Mouse (Mus musculus): ENCODE results near the gene Ivns1abp. TPM values are rescaled to one million over a fixed set of nuclear protein-coding genes. Genes with fewer than 3 reads are reported as not detected.

Ivns1abp gene
- polyA plus RNA-seq, 1 experiment from 2014 or later = 540 TPM

- H3K36me3 ChIP-seq (ENCODE audit: insufficient read depth, low read length) = no peaks in the 10 kb centered on the region
- no peak overlapping the region for H3K4me3 ChIP-seq (ENCODE audit: low read length)
- H3K27me3 ChIP-seq (ENCODE audit: insufficient read depth, low read length) = no peaks in the 10 kb centered on the region
- ATAC-seq (ENCODE audit: low FRiP score, low TSS enrichment) = no peak
- peaks cover 21% of the 10 kb centered on the region for H3K4me1 ChIP-seq (ENCODE audit: insufficient read depth, low read length)
- H3K4me2 ChIP-seq (replicated peaks; ENCODE audit: low read depth, low read length) = no peak overlapping the region
- 0 out of 2 replicates have a peak overlapping the region, but pooled peaks have one; percentile 23 for H3K27ac ChIP-seq (ENCODE audit: low read length)
- no peaks in the 10 kb centered on the region for H3K9me3 ChIP-seq (ENCODE audit: low read length)
- H3K9ac ChIP-seq (replicated peaks; ENCODE audit: low read length) = no peak overlapping the region
Measured at GRCm38 (mm10) chr1:151338234-151338633, 6.0 kb upstream of the Ivns1abp start.

DNA sequence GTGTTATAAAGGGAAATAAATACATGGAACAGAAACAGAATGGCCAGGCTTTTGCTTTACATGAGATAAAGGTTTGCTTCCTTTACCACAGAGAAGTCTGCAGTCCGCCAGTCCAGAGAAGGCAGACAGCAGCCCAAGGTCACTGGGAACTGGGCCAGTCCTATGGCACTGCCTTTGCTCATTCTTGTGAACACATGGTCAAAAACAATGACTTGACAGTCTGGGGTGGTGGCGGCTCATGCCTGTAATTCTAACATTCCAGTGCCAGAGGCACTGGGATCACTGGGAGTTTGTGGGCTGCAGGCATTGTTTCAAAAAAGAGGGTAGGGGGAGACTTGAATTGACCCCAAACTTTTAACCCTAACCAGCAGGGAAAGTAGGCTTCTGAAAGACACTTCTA, 5.3 kb upstream of the Ivns1abp start:
- no peak for ATAC-seq (ENCODE audit: low FRiP score, low TSS enrichment)
- no peak overlapping the region for H3K4me3 ChIP-seq (ENCODE audit: low read length)
- WGBS = 58% methylated on average over 2 of the region's 2 CpGs

GRCm38 (mm10) chr1:151341321-151342044, 2.8 kb upstream of the Ivns1abp start:
- 37% methylated on average over 8 of the region's 8 CpGs for WGBS
- Histone ChIP-seq H3K9me3 (ENCODE audit: low read length) (no peaks in the 10 kb centered on the region), H3K27me3 (ENCODE audit: insufficient read depth, low read length) (no peaks in the 10 kb centered on the region), H3K9ac (replicated peaks; ENCODE audit: low read length) (peak overlapping the region; percentile 32), H3K4me3 (ENCODE audit: low read length) (no peak overlapping the region), H3K4me2 (replicated peaks; ENCODE audit: low read depth, low read length) (peak overlapping the region; percentile 39), H3K4me1 (ENCODE audit: insufficient read depth, low read length) (peaks cover 24% of the 10 kb centered on the region), H3K27ac (ENCODE audit: low read length) (peak overlapping the region; percentile 93), H3K36me3 (ENCODE audit: insufficient read depth, low read length) (no peaks in the 10 kb centered on the region)
- ATAC-seq (ENCODE audit: low FRiP score, low TSS enrichment) = no peak

More for the DNA sequence above, 5.3 kb upstream of the Ivns1abp start:
- Histone ChIP-seq H3K36me3 (ENCODE audit: insufficient read depth, low read length) (no peaks in the 10 kb centered on the region), H3K27ac (ENCODE audit: low read length) (peak overlapping the region; percentile 23; the same call in 1 of the 2 replicates), H3K9ac (replicated peaks; ENCODE audit: low read length) (no peak overlapping the region), H3K4me1 (ENCODE audit: insufficient read depth, low read length) (peaks cover 21% of the 10 kb centered on the region), H3K4me2 (replicated peaks; ENCODE audit: low read depth, low read length) (no peak overlapping the region), H3K27me3 (ENCODE audit: insufficient read depth, low read length) (no peaks in the 10 kb centered on the region), H3K9me3 (ENCODE audit: low read length) (no peaks in the 10 kb centered on the region)

DNA sequence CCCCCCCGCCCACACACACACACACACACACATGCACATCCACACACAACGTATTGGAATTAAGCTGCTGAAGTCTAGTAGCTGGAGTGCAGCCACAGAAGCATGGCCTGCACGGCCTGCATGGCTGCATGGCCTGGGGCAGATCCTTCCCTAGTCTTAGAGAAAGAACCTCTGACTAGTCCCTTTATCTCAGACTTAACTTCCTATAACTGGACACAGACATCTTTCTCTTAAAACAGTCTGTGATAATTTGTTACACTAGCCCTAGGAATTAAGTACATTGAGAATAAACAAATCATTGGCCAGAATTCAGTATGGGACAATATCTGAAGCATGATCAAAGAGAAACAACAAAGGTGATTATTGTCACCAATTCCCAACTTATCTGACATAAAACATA, 2.0 kb upstream of the Ivns1abp start:
- Histone ChIP-seq H3K4me1 (ENCODE audit: insufficient read depth, low read length) (peaks cover 31% of the 10 kb centered on the region), H3K4me2 (replicated peaks; ENCODE audit: low read depth, low read length) (peak overlapping the region; percentile 39), H3K36me3 (ENCODE audit: insufficient read depth, low read length) (no peaks in the 10 kb centered on the region), H3K9ac (replicated peaks; ENCODE audit: low read length) (no peak overlapping the region), H3K4me3 (ENCODE audit: low read length) (no peak overlapping the region), H3K27ac (ENCODE audit: low read length) (peak overlapping the region; percentile 61), H3K9me3 (ENCODE audit: low read length) (no peaks in the 10 kb centered on the region), H3K27me3 (ENCODE audit: insufficient read depth, low read length) (no peaks in the 10 kb centered on the region)
- WGBS = 60% methylated on average over 3 of the region's 3 CpGs
- ATAC-seq (ENCODE audit: low FRiP score, low TSS enrichment) = no peak

- Histone ChIP-seq H3K27ac (ENCODE audit: low read length) (peak overlapping the region; percentile 89), H3K27me3 (ENCODE audit: insufficient read depth, low read length) (no peaks in the 10 kb centered on the region), H3K4me3 (ENCODE audit: low read length) (peak overlapping the region; percentile 96), H3K9me3 (ENCODE audit: low read length) (no peaks in the 10 kb centered on the region), H3K36me3 (ENCODE audit: insufficient read depth, low read length) (no peaks in the 10 kb centered on the region), H3K4me1 (ENCODE audit: insufficient read depth, low read length) (peaks cover 31% of the 10 kb centered on the region), H3K9ac (replicated peaks; ENCODE audit: low read length) (peak overlapping the region; percentile 70), H3K4me2 (replicated peaks; ENCODE audit: low read depth, low read length) (peak overlapping the region; percentile 62)
- 31% methylated on average over 6 of the region's 6 CpGs for WGBS
- ATAC-seq (ENCODE audit: low FRiP score, low TSS enrichment) = no peak
Measured at GRCm38 (mm10) chr1:151342968-151343367, 1.3 kb upstream of the Ivns1abp start.

DNA sequence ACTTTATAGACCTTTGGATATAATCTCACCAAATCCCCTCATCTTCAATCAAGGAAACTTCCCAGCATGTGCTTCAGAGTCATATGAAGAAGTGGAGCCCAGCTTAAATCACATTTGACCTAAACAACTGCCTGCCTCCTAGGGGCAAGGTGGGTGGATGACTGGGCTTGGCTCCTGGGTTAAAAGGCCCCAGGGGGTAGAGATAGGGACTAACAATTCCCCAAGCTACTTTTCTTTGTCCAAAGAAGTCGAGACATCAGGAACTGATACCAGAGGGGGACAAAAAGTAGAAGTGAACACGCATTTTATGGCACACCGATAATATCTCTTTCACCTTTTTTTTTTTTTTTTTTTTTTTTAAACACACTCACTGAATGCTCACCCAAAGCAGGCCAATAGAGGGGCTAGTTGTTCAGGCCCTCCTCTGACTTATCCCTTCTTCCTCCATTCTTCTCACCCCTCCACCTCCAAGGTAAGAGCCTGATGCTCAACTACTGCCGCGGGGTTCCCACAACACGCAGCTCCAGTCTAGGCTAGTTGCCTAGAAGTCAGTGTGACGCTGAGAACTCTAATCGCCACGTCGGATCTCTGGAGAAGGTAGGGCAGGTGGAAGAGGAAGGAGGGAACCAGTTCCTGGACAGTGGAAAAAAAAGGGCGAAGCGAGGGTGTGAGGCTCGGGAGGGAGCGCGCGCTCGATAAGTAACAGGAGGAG, 550 bp upstream of the Ivns1abp start:
- no peak; the same call in 1 of the 2 replicates for ATAC-seq (ENCODE audit: low FRiP score, low TSS enrichment)
- H3K36me3 ChIP-seq (ENCODE audit: insufficient read depth, low read length) = no peaks in the 10 kb centered on the region
- H3K9ac ChIP-seq (replicated peaks; ENCODE audit: low read length) = peak overlapping the region; percentile 70
- H3K4me1 ChIP-seq (ENCODE audit: insufficient read depth, low read length) = peaks cover 31% of the 10 kb centered on the region
- under 1% methylated on average over 16 of the region's 17 CpGs for WGBS
- H3K27me3 ChIP-seq (ENCODE audit: insufficient read depth, low read length) = no peaks in the 10 kb centered on the region
- H3K9me3 ChIP-seq (ENCODE audit: low read length) = no peaks in the 10 kb centered on the region
- peak overlapping the region; percentile 62 for H3K4me2 ChIP-seq (replicated peaks; ENCODE audit: low read depth, low read length)
- peak overlapping the region; percentile 96 for H3K4me3 ChIP-seq (ENCODE audit: low read length)
- peak overlapping the region; percentile 89 for H3K27ac ChIP-seq (ENCODE audit: low read length)

- WGBS = under 1% methylated on average over 55 of the region's 55 CpGs
- ATAC-seq (ENCODE audit: low FRiP score, low TSS enrichment) = peak; percentile 74
- H3K9me3 ChIP-seq (ENCODE audit: low read length) = no peaks in the 10 kb centered on the region
- H3K9ac ChIP-seq (replicated peaks; ENCODE audit: low read length) = peak overlapping the region; percentile 99
- H3K4me2 ChIP-seq (replicated peaks; ENCODE audit: low read depth, low read length) = peak overlapping the region; percentile 62
- H3K27ac ChIP-seq (ENCODE audit: low read length) = peak overlapping the region; percentile 96
- peak overlapping the region; percentile 96 for H3K4me3 ChIP-seq (ENCODE audit: low read length)
- H3K4me1 ChIP-seq (ENCODE audit: insufficient read depth, low read length) = peaks cover 24% of the 10 kb centered on the region
- no peaks in the 10 kb centered on the region for H3K27me3 ChIP-seq (ENCODE audit: insufficient read depth, low read length)
- H3K36me3 ChIP-seq (ENCODE audit: insufficient read depth, low read length) = peaks cover 2% of the 10 kb centered on the region; the same call in 1 of the 2 replicates
Measured at GRCm38 (mm10) chr1:151345109-151345862, 1.0 kb downstream of the Ivns1abp start.

- ATAC-seq (ENCODE audit: low FRiP score, low TSS enrichment) = no peak
- H3K9me3 ChIP-seq (ENCODE audit: low read length) = no peaks in the 10 kb centered on the region
- no peaks in the 10 kb centered on the region for H3K27me3 ChIP-seq (ENCODE audit: insufficient read depth, low read length)
Measured at GRCm38 (mm10) chr1:151345863-151346195, 1.6 kb downstream of the Ivns1abp start.

DNA sequence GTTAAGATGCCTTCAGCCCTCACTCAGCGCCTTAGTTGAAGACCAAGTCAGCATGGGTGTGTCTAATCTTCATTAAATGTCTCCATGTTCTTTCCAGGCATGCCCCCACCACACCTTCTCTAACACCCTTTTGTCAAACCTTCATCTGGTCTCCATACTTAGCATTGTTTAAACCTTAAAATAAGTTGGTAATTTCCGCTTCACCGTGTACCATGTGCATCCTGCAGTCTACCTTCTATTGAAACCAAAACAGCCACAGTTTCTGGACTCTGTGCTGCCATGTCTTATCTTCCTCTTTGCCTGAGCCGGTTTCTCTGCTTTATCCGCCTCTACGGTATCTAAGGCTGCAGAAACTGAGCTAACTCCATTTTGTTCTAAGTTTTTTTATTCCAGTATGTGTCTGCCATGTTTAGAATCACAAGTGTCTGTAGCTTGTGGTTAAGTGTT, 2.4 kb downstream of the Ivns1abp start:
- peaks cover 18% of the 10 kb centered on the region for H3K4me1 ChIP-seq (ENCODE audit: insufficient read depth, low read length)
- H3K27ac ChIP-seq (ENCODE audit: low read length) = peak overlapping the region; percentile 37
- WGBS = 38% methylated on average over 6 of the region's 6 CpGs
- H3K4me3 ChIP-seq (ENCODE audit: low read length) = peak overlapping the region; percentile 96
- peaks cover 11% of the 10 kb centered on the region for H3K36me3 ChIP-seq (ENCODE audit: insufficient read depth, low read length)
- ATAC-seq (ENCODE audit: low FRiP score, low TSS enrichment) = no peak
- H3K9ac ChIP-seq (replicated peaks; ENCODE audit: low read length) = peak overlapping the region; percentile 53
- H3K27me3 ChIP-seq (ENCODE audit: insufficient read depth, low read length) = no peaks in the 10 kb centered on the region
- no peaks in the 10 kb centered on the region for H3K9me3 ChIP-seq (ENCODE audit: low read length)
- H3K4me2 ChIP-seq (replicated peaks; ENCODE audit: low read depth, low read length) = peak overlapping the region; percentile 62

More at GRCm38 (mm10) chr1:151345863-151346195, 1.6 kb downstream of the Ivns1abp start:
- H3K9ac ChIP-seq (replicated peaks; ENCODE audit: low read length) = peak overlapping the region; percentile 99
- peak overlapping the region; percentile 96 for H3K4me3 ChIP-seq (ENCODE audit: low read length)
- H3K27ac ChIP-seq (ENCODE audit: low read length) = peak overlapping the region; percentile 96; the same call in 1 of the 2 replicates
- peaks cover 20% of the 10 kb centered on the region for H3K4me1 ChIP-seq (ENCODE audit: insufficient read depth, low read length)
- peaks cover 4% of the 10 kb centered on the region; the same call in 1 of the 2 replicates for H3K36me3 ChIP-seq (ENCODE audit: insufficient read depth, low read length)
- peak overlapping the region; percentile 62 for H3K4me2 ChIP-seq (replicated peaks; ENCODE audit: low read depth, low read length)
